Mouse (Mus musculus) adrenal gland, adult 2 months (tissue): ENCODE measurements around the gene Anks1. TPM values are rescaled to one million over a fixed set of nuclear protein-coding genes. Genes with fewer than 3 reads are reported as not detected.
"Not testable (repeated sequence)": the region's sequence is repeated elsewhere in the genome, so short reads cannot be mapped to it uniquely, and the experiment has no call there.

Source experiments
- DNase-seq: peaks from one replicate; pipeline ENCODE4 v3.0.0; 2021
- polyA plus RNA-seq: library from polyadenylated mRNA; depleted of rRNA; stranded (reverse); fragments of >200 nt; gene quantifications from 2 replicates; pipeline ENCODE4 v1.2.3, GENCODE M21; 2012
- total RNA-seq, 2 experiments: library from RNA; stranded (reverse); gene quantifications; 2 replicates each; pipeline ENCODE4 v1.2.3; 2021

The Anks1 gene
- total and polyA plus RNA-seq, 3 experiments = 23.5 to 41.3 (median 24.9) TPM

GRCm38 (mm10) chr17:27966056-27966455 is 57.0 kb downstream of the Anks1 start:
- DNase-seq = no peak

GRCm38 (mm10) chr17:27966508-27967021 is 57.5 kb downstream of the Anks1 start:
- DNase-seq = no peak

GRCm38 (mm10) chr17:27967529-27967928 is 58.4 kb downstream of the Anks1 start:
- DNase-seq = no peak

- DNase-seq = no peak
Measured at GRCm38 (mm10) chr17:27968033-27968750, 59.1 kb downstream of the Anks1 start.

GRCm38 (mm10) chr17:27968903-27969302 is 59.8 kb downstream of the Anks1 start:
- DNase-seq = no peak

- peak; percentile 25 for DNase-seq
Measured at GRCm38 (mm10) chr17:27969365-27969764, 60.3 kb downstream of the Anks1 start.

GRCm38 (mm10) chr17:27969896-27970295 is 60.8 kb downstream of the Anks1 start:
- no peak for DNase-seq

GRCm38 (mm10) chr17:27970305-27970704 is 61.2 kb downstream of the Anks1 start:
- no peak for DNase-seq

- peak; percentile 79 for DNase-seq
Measured at GRCm38 (mm10) chr17:27971496-27971895, 62.4 kb downstream of the Anks1 start.

GRCm38 (mm10) chr17:27973337-27973736 is 64.2 kb downstream of the Anks1 start:
- DNase-seq = no peak

- peak; percentile 77 for DNase-seq
Measured at GRCm38 (mm10) chr17:27976266-27976665, 67.2 kb downstream of the Anks1 start.

- DNase-seq = no peak
Measured at GRCm38 (mm10) chr17:27977008-27977636, 68.0 kb downstream of the Anks1 start.

- DNase-seq = peak; percentile 42
Measured at GRCm38 (mm10) chr17:27980391-27980955, 71.4 kb downstream of the Anks1 start.

GRCm38 (mm10) chr17:27981451-27982069 is 72.5 kb downstream of the Anks1 start:
- no peak for DNase-seq

GRCm38 (mm10) chr17:27982070-27982457 is 73.0 kb downstream of the Anks1 start:
- not testable (repeated sequence) for DNase-seq

GRCm38 (mm10) chr17:27982712-27983266 is 73.7 kb downstream of the Anks1 start:
- no peak for DNase-seq

GRCm38 (mm10) chr17:27984421-27984820 is 75.3 kb downstream of the Anks1 start:
- DNase-seq = no peak

- DNase-seq = no peak
Measured at GRCm38 (mm10) chr17:27986106-27986505, 77.0 kb downstream of the Anks1 start.

GRCm38 (mm10) chr17:27989807-27990542 is 80.9 kb downstream of the Anks1 start:
- peak; percentile 85 for DNase-seq

GRCm38 (mm10) chr17:27994001-27994944 is 85.2 kb downstream of the Anks1 start:
- DNase-seq = no peak
